Mouse (Mus musculus) kidney, adult 2 months (tissue): ENCODE measurements around the gene Srpk2.

Experiments
- CTCF ChIP-seq: fragments of 200-500 bp; conservative IDR thresholded peaks from 2 replicates; pipeline ENCODE4 v1.5.1; 2011; ENCODE audit warnings: low read depth, mild to moderate bottlenecking, control low read depth, low read length, moderate library complexity, mixed read lengths; ENCODE audit not compliant: insufficient read depth, insufficient read length
- POLR2A ChIP-seq: fragments of 200-500 bp; IDR thresholded peaks from one replicate; pipeline ENCODE4 v1.6.1; 2011; ENCODE audit warnings: low read depth, low read length, control low read depth

DNA sequence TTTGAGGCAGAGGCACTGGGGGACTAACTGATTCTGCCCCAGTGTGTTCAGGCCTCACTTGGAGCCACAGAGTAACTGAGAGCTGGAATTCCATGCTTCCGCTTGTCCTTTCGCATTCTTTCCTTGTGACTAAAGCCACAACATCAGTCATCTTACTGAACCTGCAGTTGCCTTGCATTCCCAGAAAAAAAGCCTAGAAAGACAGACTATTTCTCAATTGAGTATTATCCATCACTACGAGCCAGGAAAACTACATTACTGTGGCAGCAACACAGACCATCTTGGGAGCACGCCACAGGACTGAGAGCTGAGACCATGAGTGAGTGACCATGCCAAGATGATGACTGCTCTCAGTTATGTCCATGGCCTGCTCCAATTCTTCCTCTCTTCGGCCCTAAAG, 57.2 kb downstream of the Srpk2 start:
- no peak for TF ChIP-seq CTCF
- no peak for TF ChIP-seq POLR2A
